28 mouse cellular contexts compared by ENCODE assay signal in genomic region chr17:70949171-70949570, GRCm38 (mm10).
"Had no signal": no experiment of that assay in that cellular context is flagged by ENCODE, and none has a peak within 500 bp of the region (broad histone marks: within the 10 kb centered on the region; RNA-seq: fewer than 3 reads in every experiment).

No protein-coding gene starts in this region.

- H3K4me3 ChIP-seq: limb, embryonic 10.5 days; limb, embryonic 12.5 days; limb, embryonic 13.5 days; limb, embryonic 15.5 days; liver, embryonic 12.5 days; liver, embryonic 13.5 days; liver, embryonic 15.5 days; lung, embryonic 15.5 days; megakaryocyte, embryonic 14.5 days; midbrain, embryonic 10.5 days; midbrain, embryonic 12.5 days; midbrain, embryonic 13.5 days; midbrain, embryonic 15.5 days; myocyte; neural tube, embryonic 12.5 days had no signal

- H3K4me1 ChIP-seq: limb, embryonic 10.5 days; limb, embryonic 12.5 days; limb, embryonic 13.5 days; limb, embryonic 15.5 days; liver, embryonic 15.5 days; lung, embryonic 15.5 days; megakaryocyte, embryonic 14.5 days; midbrain, embryonic 10.5 days; midbrain, embryonic 12.5 days; midbrain, embryonic 13.5 days; midbrain, embryonic 15.5 days; neural tube, embryonic 12.5 days had no signal

- DNase-seq: left cerebral cortex, postnatal 4 days; liver; liver, embryonic 13.5 days; liver, postnatal 0 days; lung, adult 18-20 months; lung, adult 2 months; lung, embryonic 14.5 days; lung, postnatal 10 days; lung, postnatal 14 days; lung, postnatal 36 days; lung, postnatal 4 days; midbrain, embryonic 14.5 days had no signal

- H3K9ac ChIP-seq: limb, embryonic 12.5 days; limb, embryonic 13.5 days; limb, embryonic 15.5 days; liver, embryonic 12.5 days; liver, embryonic 13.5 days; liver, embryonic 14.5 days; liver, embryonic 15.5 days; liver, postnatal 0 days; lung, embryonic 14.5 days; lung, embryonic 15.5 days; midbrain, embryonic 12.5 days; midbrain, embryonic 13.5 days; midbrain, embryonic 15.5 days; neural tube, embryonic 12.5 days had no signal

- H3K36me3 ChIP-seq: limb, embryonic 10.5 days; limb, embryonic 12.5 days; limb, embryonic 13.5 days; limb, embryonic 15.5 days; liver, embryonic 12.5 days; liver, embryonic 13.5 days; liver, embryonic 15.5 days; lung, embryonic 15.5 days; midbrain, embryonic 10.5 days; midbrain, embryonic 12.5 days; midbrain, embryonic 13.5 days; midbrain, embryonic 15.5 days; neural tube, embryonic 12.5 days had no signal

- H3K27me3 ChIP-seq: limb, embryonic 12.5 days; limb, embryonic 13.5 days; limb, embryonic 15.5 days; liver, embryonic 12.5 days; liver, embryonic 13.5 days; liver, embryonic 15.5 days; lung, embryonic 15.5 days; midbrain, embryonic 12.5 days; midbrain, embryonic 13.5 days; midbrain, embryonic 15.5 days; neural tube, embryonic 12.5 days had no signal

- H3K9me3 ChIP-seq: limb, embryonic 10.5 days; limb, embryonic 13.5 days; limb, embryonic 15.5 days; liver, embryonic 12.5 days; liver, embryonic 13.5 days; liver, embryonic 15.5 days; lung, embryonic 15.5 days; megakaryocyte, embryonic 14.5 days; midbrain, embryonic 10.5 days; midbrain, embryonic 12.5 days; midbrain, embryonic 13.5 days; midbrain, embryonic 15.5 days; neural tube, embryonic 12.5 days had no signal

- H3K27ac ChIP-seq: limb, embryonic 10.5 days; limb, embryonic 12.5 days; limb, embryonic 13.5 days; limb, embryonic 15.5 days; liver, embryonic 12.5 days; liver, embryonic 13.5 days; liver, embryonic 14.5 days; liver, embryonic 15.5 days; lung, embryonic 15.5 days; macrophage; midbrain, embryonic 10.5 days; midbrain, embryonic 12.5 days; midbrain, embryonic 13.5 days; midbrain, embryonic 15.5 days; neural tube, embryonic 12.5 days had no signal
